Mouse (Mus musculus) hindbrain, embryonic 11.5 days (tissue): ENCODE measurements at regions not wholly inside any gene's neighbourhood (a gene's known extent, or its start where the extent isn't known, plus 50 kb on each side); places are given as distances from the start of the nearest gene placed in this dataset.

ENCODE experiments used
- ATAC-seq: fragments of 200-750 bp; cut with Nextera tagmentation; 2 replicates; pipeline ENCODE4 v1.8.0; 2017; ENCODE audit warnings: mild to moderate bottlenecking, moderate TSS enrichment, moderate library complexity; ENCODE audit not compliant: low FRiP score
- DNase-seq: peaks from one replicate; pipeline ENCODE4 v3.0.0-alpha.2; 2015; ENCODE audit warnings: low spot score
- H3K27ac ChIP-seq: fragments of 300-500 bp; sonication (generic); 2 replicates; pipeline ENCODE4 v1.5.1; 2014; ENCODE audit warnings: mild to moderate bottlenecking, low read depth, low read length
- H3K27me3 ChIP-seq: fragments of 300-500 bp; sonication (generic); 2 replicates; pipeline ENCODE4 v1.6.1; 2014; ENCODE audit warnings: mild to moderate bottlenecking, low read length, moderate library complexity, mixed read lengths; ENCODE audit not compliant: control insufficient read depth, insufficient read depth
- H3K36me3 ChIP-seq: fragments of 300-500 bp; sonication (generic); 2 replicates; pipeline ENCODE4 v1.6.1; 2014; ENCODE audit warnings: mild to moderate bottlenecking, low read length, moderate library complexity, mixed read lengths; ENCODE audit not compliant: control insufficient read depth, insufficient read depth
- H3K4me1 ChIP-seq: fragments of 300-500 bp; sonication (generic); replicated peaks from 2 replicates; pipeline ENCODE4 v1.6.1; 2014; ENCODE audit warnings: low read length, mixed read lengths; ENCODE audit not compliant: control insufficient read depth, insufficient read depth
- H3K4me2 ChIP-seq: fragments of 300-500 bp; sonication (generic); replicated peaks from 2 replicates; pipeline ENCODE4 v1.6.1; 2014; ENCODE audit warnings: mild to moderate bottlenecking, low read depth, low read length
- H3K4me3 ChIP-seq: fragments of 300-500 bp; sonication (generic); 2 replicates; pipeline ENCODE4 v1.5.1; 2014; ENCODE audit warnings: low read depth, low read length
- H3K9ac ChIP-seq: fragments of 300-500 bp; sonication (generic); 2 replicates; pipeline ENCODE4 v1.6.1; 2014; ENCODE audit warnings: low read depth, low read length
- H3K9me3 ChIP-seq: fragments of 300-500 bp; sonication (generic); 2 replicates; pipeline ENCODE4 v1.6.1; 2016; ENCODE audit warnings: low read length; ENCODE audit not compliant: control insufficient read depth
- WGBS: fragments of 180-500 bp; shearing (Covaris S2); extraction: QIAGEN DNeasy Blood & Tissue Kit; methylation state at CpG from one replicate; pipeline ENCODE4 v1.1.7; 2014; 5-methylcytosine and 5-hydroxymethylcytosine counted together

- peak overlapping the region; percentile 38 for H3K9ac ChIP-seq
- H3K4me3 ChIP-seq = no peak overlapping the region
- WGBS = 8% methylated on average over 15 of the region's 15 CpGs
- DNase-seq (no peak), ATAC-seq (no peak)
- H3K27me3 ChIP-seq = no peaks in the 10 kb centered on the region
- H3K9me3 ChIP-seq = no peaks in the 10 kb centered on the region
- H3K4me1 ChIP-seq = peaks cover 25% of the 10 kb centered on the region
- H3K27ac ChIP-seq = peak overlapping the region; percentile 94
- H3K4me2 ChIP-seq = peak overlapping the region; percentile 18; the same call in 1 of the 2 replicates
- H3K36me3 ChIP-seq = no peaks in the 10 kb centered on the region
Measured at GRCm38 (mm10) chr6:127337398-127337871, 109.2 kb upstream of the Parp11 start.

- DNase-seq = peak; percentile 21
- H3K4me2 ChIP-seq = no peak overlapping the region
- H3K27ac ChIP-seq = no peak overlapping the region
- H3K4me1 ChIP-seq = peaks cover 25% of the 10 kb centered on the region
- no peak for ATAC-seq
- H3K9ac ChIP-seq = no peak overlapping the region
- WGBS = 28% methylated on average over 6 of the region's 6 CpGs
- H3K9me3 ChIP-seq = no peaks in the 10 kb centered on the region
- H3K36me3 ChIP-seq = no peaks in the 10 kb centered on the region
- no peak overlapping the region for H3K4me3 ChIP-seq
- no peaks in the 10 kb centered on the region for H3K27me3 ChIP-seq
Measured at GRCm38 (mm10) chr6:127338412-127338811, 108.2 kb upstream of the Parp11 start.

GRCm38 (mm10) chr6:127341604-127342003 lies 105.0 kb upstream of the Parp11 start:
- H3K4me3 ChIP-seq = no peak overlapping the region
- no peak overlapping the region for H3K27ac ChIP-seq
- H3K36me3 ChIP-seq = no peaks in the 10 kb centered on the region
- WGBS = 88% methylated on average over 3 of the region's 3 CpGs
- no peaks in the 10 kb centered on the region for H3K9me3 ChIP-seq
- ATAC-seq (no peak), DNase-seq (no peak)
- no peak overlapping the region for H3K4me2 ChIP-seq
- H3K27me3 ChIP-seq = no peaks in the 10 kb centered on the region
- peaks cover 14% of the 10 kb centered on the region for H3K4me1 ChIP-seq
- H3K9ac ChIP-seq = no peak overlapping the region

- H3K27me3 ChIP-seq = no peaks in the 10 kb centered on the region
- H3K4me3 ChIP-seq = no peak overlapping the region
- ATAC-seq = peak; percentile 49; the same call in 1 of the 2 replicates
- WGBS = 77% methylated on average over 9 of the region's 9 CpGs
- H3K27ac ChIP-seq = no peak overlapping the region
- no peaks in the 10 kb centered on the region for H3K9me3 ChIP-seq
- H3K4me1 ChIP-seq = peaks cover 2% of the 10 kb centered on the region; the same call in 1 of the 2 replicates
- DNase-seq = no peak
- H3K4me2 ChIP-seq = no peak overlapping the region
- H3K36me3 ChIP-seq = no peaks in the 10 kb centered on the region
- no peak overlapping the region for H3K9ac ChIP-seq
Measured at GRCm38 (mm10) chr6:127348770-127349409, 97.8 kb upstream of the Parp11 start.

GRCm38 (mm10) chr6:127349479-127350110 lies 97.0 kb upstream of the Parp11 start:
- Histone ChIP-seq H3K36me3 (no peaks in the 10 kb centered on the region), H3K27ac (no peak overlapping the region), H3K4me3 (no peak overlapping the region), H3K9me3 (no peaks in the 10 kb centered on the region), H3K9ac (no peak overlapping the region), H3K27me3 (no peaks in the 10 kb centered on the region), H3K4me2 (no peak overlapping the region), H3K4me1 (peaks cover 2% of the 10 kb centered on the region; the same call in 1 of the 2 replicates)
- peak; percentile 71 for ATAC-seq
- 24% methylated on average over 12 of the region's 12 CpGs for WGBS
- peak; percentile 26 for DNase-seq

- 88% methylated on average over 5 of the region's 5 CpGs for WGBS
- no peaks in the 10 kb centered on the region for H3K36me3 ChIP-seq
- no peaks in the 10 kb centered on the region for H3K27me3 ChIP-seq
- no peak overlapping the region for H3K4me3 ChIP-seq
- H3K27ac ChIP-seq = no peak overlapping the region
- H3K4me2 ChIP-seq = no peak overlapping the region
- no peak for DNase-seq
- peaks cover 2% of the 10 kb centered on the region; the same call in 1 of the 2 replicates for H3K4me1 ChIP-seq
- H3K9ac ChIP-seq = no peak overlapping the region
- no peaks in the 10 kb centered on the region for H3K9me3 ChIP-seq
- ATAC-seq = no peak
Measured at GRCm38 (mm10) chr6:127351691-127352090, 94.9 kb upstream of the Parp11 start.

GRCm38 (mm10) chr6:127355112-127355511 lies 91.5 kb upstream of the Parp11 start:
- no peaks in the 10 kb centered on the region for H3K9me3 ChIP-seq
- H3K36me3 ChIP-seq = no peaks in the 10 kb centered on the region
- no peak for ATAC-seq
- no peak overlapping the region for H3K9ac ChIP-seq
- H3K4me1 ChIP-seq = no peaks in the 10 kb centered on the region
- DNase-seq = no peak
- no peak overlapping the region for H3K27ac ChIP-seq
- no peak overlapping the region for H3K4me2 ChIP-seq
- no peak overlapping the region for H3K4me3 ChIP-seq
- 78% methylated on average over 6 of the region's 6 CpGs for WGBS
- H3K27me3 ChIP-seq = no peaks in the 10 kb centered on the region

- H3K36me3 ChIP-seq = no peaks in the 10 kb centered on the region
- no peak overlapping the region for H3K9ac ChIP-seq
- H3K4me3 ChIP-seq = no peak overlapping the region
- H3K4me1 ChIP-seq = no peaks in the 10 kb centered on the region
- H3K9me3 ChIP-seq = no peaks in the 10 kb centered on the region
- WGBS = 75% methylated on average over 8 of the region's 8 CpGs
- no peak overlapping the region for H3K4me2 ChIP-seq
- no peak for DNase-seq
- ATAC-seq = no peak
- H3K27me3 ChIP-seq = no peaks in the 10 kb centered on the region
- H3K27ac ChIP-seq = no peak overlapping the region
Measured at GRCm38 (mm10) chr6:127356442-127356841, 90.2 kb upstream of the Parp11 start.

- Histone ChIP-seq H3K4me1 (peaks cover 5% of the 10 kb centered on the region; the same call in 1 of the 2 replicates), H3K27me3 (no peaks in the 10 kb centered on the region), H3K4me2 (no peak overlapping the region), H3K9me3 (no peaks in the 10 kb centered on the region), H3K27ac (no peak overlapping the region), H3K4me3 (no peak overlapping the region), H3K36me3 (no peaks in the 10 kb centered on the region), H3K9ac (no peak overlapping the region)
- no peak for DNase-seq
- no peak; the same call in 1 of the 2 replicates for ATAC-seq
- WGBS = 22% methylated on average over 5 of the region's 5 CpGs
Measured at GRCm38 (mm10) chr6:127358805-127359204, 87.8 kb upstream of the Parp11 start.
